Mouse (Mus musculus): ENCODE measurements around the gene Taf1c.
A peak's percentile ranks its signal among the peaks of the same experiment; 100 is the strongest.

Taf1c gene

GRCm38 (mm10) chr8:119574437-119575365, 30.3 kb downstream of the Taf1c start, which contains the start of the genes Hsdl1 and Dnaaf1:
Hsdl1 (minus strand) TSS chr8:119575183.
Dnaaf1 (plus strand) TSS chr8:119575235.
- DNase-seq (ENCODE audit: low read depth, low spot score), result peak; percentile 91

GRCm38 (mm10) chr8:119572411-119572810, 32.6 kb downstream of the Taf1c start:
- DNase-seq (ENCODE audit: low read depth, low spot score), result no peak

- DNase-seq (ENCODE audit: low read depth, low spot score), result no peak
These were observed 33.9 kb downstream of the Taf1c start for GRCm38 (mm10) chr8:119571135-119571534.

DNA sequence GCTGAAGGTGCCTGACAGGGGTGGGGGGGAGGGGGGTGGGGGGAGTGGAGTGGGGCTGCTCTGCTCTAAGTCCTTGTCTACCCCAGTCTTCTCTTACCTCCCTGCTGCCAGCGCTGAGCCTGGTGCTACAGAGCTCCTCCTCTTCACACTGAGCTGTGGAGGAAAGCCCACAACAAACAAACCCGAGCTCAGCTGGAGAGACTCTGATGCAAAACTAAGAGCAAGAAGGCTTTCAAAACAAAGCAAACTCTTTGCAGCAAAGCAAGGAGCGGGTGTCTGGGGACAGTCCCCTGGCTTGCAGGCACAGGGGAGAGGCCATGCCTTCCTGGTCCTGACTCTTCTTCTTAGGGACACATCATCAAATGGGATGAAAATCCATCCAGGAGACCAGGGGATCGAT, 35.1 kb downstream of the Taf1c start:
- DNase-seq (ENCODE audit: low read depth, low spot score), result no peak

- no peak for DNase-seq (ENCODE audit: low read depth, low spot score)
These were observed 36.1 kb downstream of the Taf1c start for GRCm38 (mm10) chr8:119568951-119569350.

GRCm38 (mm10) chr8:119568251-119568650, 36.8 kb downstream of the Taf1c start:
- DNase-seq (ENCODE audit: low read depth, low spot score), result no peak

- no peak for DNase-seq (ENCODE audit: low read depth, low spot score)
These were observed 38.7 kb downstream of the Taf1c start for GRCm38 (mm10) chr8:119566367-119566766.

- DNase-seq (ENCODE audit: low read depth, low spot score), result no peak
These were observed 41.2 kb downstream of the Taf1c start for GRCm38 (mm10) chr8:119563849-119564251.

DNA sequence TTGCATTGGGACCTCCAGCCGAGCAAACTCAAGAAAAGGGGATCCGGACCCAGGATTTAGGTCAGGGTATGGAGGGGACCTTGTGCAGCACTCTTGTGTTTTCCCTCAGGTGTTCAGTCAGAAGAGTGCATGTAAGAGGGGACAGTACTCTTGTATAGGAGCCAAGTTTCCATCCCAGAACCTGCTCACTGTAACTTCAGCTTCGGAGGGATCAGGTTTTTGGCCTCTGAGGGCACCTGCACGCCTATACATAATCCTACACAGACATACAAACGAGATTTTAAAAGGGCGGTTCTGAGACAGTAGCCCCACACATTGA, 45.7 kb downstream of the Taf1c start:
- DNase-seq (ENCODE audit: low read depth, low spot score), result no peak

DNA sequence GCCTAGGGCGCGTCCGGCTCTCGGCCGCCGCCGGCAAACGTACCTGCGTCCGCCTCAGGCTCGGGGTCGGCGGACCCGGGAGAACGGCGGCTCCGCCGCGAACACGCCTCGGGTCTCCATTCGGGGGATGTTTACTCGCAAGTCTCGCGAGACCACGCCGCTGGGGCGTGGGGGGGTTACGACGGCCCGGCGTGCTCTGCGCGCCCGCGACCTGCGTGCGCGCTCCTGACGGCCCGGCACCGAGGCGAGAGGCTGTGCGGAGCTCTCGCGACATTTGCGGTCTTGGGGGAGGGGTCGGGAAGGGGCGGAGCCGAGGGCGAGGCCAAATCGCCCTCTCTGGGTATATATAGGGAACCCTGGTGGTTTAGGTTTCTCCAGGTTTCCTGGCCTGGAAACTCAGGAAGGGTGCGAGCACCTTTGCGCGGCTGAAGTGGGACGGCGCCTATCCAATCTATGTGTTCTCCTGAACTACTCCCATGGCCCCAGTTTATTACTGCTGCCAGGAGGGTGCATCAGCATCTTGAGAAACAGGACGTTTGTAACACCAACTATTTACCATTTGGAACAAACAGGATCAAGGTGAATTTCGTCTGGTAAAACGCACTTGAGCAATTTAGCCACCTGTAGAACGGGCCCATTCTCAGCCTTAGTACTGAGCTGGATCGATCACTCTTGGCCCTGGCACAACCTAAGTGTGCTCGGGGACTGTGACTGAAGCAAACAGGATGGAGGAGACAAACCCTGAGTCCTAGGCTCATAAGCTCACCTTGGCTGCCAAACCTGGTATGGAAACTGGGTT, 46.2 kb downstream of the Taf1c start, which contains the start of gene Mbtps1:
TSS of gene Mbtps1 (minus strand) at position 133 of the 799 bp plus-strand sequence.
- DNase-seq (ENCODE audit: low read depth, low spot score), result peak; percentile 97

DNA sequence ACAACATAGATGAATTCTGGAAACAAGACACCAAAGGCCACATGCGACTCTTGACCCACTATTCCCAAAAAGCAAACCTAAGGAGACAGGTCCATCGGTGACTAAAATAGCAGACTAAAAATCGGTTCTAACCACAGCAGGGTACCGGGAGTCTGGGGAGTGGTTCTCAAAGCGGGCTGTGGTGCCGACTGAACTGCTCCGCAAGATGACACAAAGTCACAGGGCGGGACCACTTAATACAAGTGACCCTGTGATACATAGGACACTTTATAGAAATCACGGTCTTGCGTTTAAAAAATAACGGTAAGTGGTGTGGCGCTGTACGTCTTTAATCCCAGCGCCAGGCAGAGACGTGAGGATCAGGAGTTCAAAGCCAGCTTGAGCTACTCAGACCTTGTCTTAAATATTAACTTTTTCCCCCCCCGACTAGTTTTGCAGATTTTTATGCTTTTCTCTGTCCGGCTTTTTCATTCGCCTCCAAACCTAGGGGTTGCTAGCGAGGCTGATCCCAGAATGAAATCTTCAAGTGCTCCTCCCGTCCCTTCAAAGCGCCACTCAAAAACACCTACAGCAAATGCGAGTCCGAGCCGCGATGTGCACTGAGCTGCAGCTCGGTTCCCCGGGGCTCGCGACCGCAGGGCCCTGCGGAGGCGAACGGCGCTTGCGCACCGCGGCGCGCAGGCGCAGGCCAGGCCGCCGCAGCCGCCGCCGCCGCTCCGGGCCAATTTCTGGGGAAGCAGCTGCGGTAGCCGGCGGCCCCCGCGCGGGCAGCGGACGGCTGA, 47.0 kb downstream of the Taf1c start:
- DNase-seq (ENCODE audit: low read depth, low spot score), result no peak

DNA sequence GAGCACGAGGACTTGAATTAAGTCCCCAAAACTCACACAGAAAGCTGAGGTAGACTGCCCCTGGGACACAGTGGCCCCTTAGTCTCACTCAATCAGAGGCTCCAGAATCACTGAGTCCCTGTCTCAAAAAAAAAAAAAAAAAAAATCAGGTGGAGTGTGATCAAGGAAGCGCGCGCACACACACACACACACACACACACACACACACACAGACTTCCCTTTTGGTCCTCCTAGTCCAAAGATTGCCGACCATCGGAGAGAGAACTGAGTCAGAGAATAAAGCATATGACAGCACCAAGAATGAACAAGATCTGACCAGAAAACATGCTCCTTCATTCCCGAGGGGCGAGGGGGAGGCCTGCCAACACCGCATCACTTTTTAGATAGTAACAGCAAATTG, 47.9 kb downstream of the Taf1c start:
- no peak for DNase-seq (ENCODE audit: low read depth, low spot score)

GRCm38 (mm10) chr8:119555861-119556260, 49.2 kb downstream of the Taf1c start:
- DNase-seq (ENCODE audit: low read depth, low spot score), result no peak

GRCm38 (mm10) chr8:119552967-119553366, 52.1 kb downstream of the Taf1c start:
- DNase-seq (ENCODE audit: low read depth, low spot score), result no peak

- no peak for DNase-seq (ENCODE audit: low read depth, low spot score)
These were observed 56.4 kb downstream of the Taf1c start for GRCm38 (mm10) chr8:119548560-119549113.
